Mouse (Mus musculus): ENCODE results near the gene Crip3. TPM values are rescaled to one million over a fixed set of nuclear protein-coding genes. Genes with fewer than 3 reads are reported as not detected.

Crip3 gene
- polyA plus RNA-seq, 1 experiment = not detected

DNA sequence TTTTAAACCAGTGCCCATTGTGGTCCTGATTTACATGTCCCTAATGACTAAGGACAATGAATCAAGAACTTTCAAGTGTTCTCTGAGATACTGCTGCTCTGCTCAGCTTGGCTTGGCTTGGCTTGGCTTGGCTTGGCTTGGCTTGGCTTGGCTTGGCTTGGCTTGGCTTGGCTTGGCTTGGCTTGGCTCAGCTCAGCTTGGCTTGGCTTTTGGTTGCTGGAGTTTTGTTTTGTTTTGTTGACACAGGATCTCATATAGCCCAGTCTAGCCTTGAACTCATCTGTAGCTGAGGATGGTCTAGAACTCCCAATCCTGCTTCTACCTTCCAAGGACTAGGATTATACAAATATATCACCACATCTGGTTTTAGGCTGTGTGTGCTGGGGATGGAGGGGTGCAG lies 2.2 kb upstream of the Crip3 start:
- Histone ChIP-seq H3K4me3 (ENCODE audit: insufficient read depth, low read length) (no peak overlapping the region), H3K27ac (ENCODE audit: insufficient read depth, low read length) (no peak overlapping the region), H3K4me1 (ENCODE audit: control insufficient read depth, insufficient read depth, low read length) (no peaks in the 10 kb centered on the region)
- TF ChIP-seq POLR2A (IDR thresholded peaks at IDR 0.05; ENCODE audit: low read depth, low read length) (no peak), CTCF (IDR thresholded peaks at IDR 0.05; ENCODE audit: borderline replicate concordance, insufficient read depth, low read length) (no peak)

DNA sequence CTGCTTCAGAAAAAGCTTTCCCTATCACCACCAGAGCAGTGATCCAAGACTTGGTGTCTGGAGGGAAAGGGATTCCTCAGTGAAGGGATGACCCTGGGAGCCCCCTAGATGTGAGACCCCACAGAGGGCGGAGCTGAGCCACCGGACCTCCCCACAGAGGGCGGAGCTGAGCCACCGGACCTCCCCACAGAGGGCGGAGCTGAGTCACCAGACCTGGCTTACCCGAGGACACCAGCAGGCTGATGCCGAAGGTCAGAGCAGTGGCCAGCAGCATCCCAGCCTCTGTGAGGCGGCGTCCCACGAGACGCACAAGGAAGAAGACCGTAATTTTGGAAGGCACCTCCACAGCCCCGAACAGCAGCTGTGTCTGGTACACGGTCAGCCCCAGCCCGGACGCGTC lies 4.9 kb downstream of the Crip3 start:
- H3K4me1 ChIP-seq (ENCODE audit: control insufficient read depth, insufficient read depth, low read length) = no peaks in the 10 kb centered on the region
- H3K4me3 ChIP-seq (ENCODE audit: insufficient read depth, low read length) = no peak overlapping the region
- no peak overlapping the region for H3K27ac ChIP-seq (ENCODE audit: insufficient read depth, low read length)
- TF ChIP-seq CTCF (IDR thresholded peaks at IDR 0.05; ENCODE audit: borderline replicate concordance, insufficient read depth, low read length) (no peak), POLR2A (IDR thresholded peaks at IDR 0.05; ENCODE audit: low read depth, low read length) (no peak)

DNA sequence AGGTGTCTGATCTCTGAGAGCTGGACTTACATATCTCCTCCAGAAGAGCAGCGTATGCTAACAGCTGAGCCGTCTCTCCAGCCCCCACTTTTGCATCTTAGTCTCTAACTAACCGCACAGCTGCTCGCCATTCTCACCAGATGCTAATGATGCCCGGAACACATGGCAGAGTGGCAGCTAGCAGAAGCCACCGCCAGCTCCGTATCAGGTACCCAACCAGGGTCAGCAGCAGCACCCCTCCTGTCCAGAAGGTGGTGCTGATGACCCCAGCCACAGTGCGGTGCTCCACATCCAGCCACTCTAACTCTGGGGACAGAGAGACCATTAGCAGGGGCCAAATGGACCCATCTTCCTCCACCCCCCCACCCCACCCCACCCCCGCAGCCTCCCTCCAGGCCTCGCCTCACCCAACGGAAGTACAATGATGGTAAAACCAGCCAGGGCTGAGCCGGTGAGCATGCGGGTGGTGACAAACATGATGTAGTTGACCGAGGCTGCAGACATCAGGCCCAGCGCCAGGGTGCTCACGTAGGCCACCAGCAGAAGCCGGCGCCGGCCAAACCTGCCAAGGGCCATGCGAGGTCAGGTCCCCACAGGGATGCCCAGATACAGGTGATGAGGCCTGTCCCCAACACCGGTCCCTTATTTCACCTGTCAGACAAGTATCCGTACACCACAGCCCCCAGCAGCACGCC lies 8.1 kb downstream of the Crip3 start:
- H3K27ac ChIP-seq (ENCODE audit: insufficient read depth, low read length) = no peak overlapping the region
- H3K4me3 ChIP-seq (ENCODE audit: insufficient read depth, low read length) = no peak overlapping the region
- no peaks in the 10 kb centered on the region for H3K4me1 ChIP-seq (ENCODE audit: control insufficient read depth, insufficient read depth, low read length)
- TF ChIP-seq CTCF (IDR thresholded peaks at IDR 0.05; ENCODE audit: borderline replicate concordance, insufficient read depth, low read length) (peak; percentile 63; the same call in 1 of the 2 replicates), POLR2A (IDR thresholded peaks at IDR 0.05; ENCODE audit: low read depth, low read length) (no peak)

DNA sequence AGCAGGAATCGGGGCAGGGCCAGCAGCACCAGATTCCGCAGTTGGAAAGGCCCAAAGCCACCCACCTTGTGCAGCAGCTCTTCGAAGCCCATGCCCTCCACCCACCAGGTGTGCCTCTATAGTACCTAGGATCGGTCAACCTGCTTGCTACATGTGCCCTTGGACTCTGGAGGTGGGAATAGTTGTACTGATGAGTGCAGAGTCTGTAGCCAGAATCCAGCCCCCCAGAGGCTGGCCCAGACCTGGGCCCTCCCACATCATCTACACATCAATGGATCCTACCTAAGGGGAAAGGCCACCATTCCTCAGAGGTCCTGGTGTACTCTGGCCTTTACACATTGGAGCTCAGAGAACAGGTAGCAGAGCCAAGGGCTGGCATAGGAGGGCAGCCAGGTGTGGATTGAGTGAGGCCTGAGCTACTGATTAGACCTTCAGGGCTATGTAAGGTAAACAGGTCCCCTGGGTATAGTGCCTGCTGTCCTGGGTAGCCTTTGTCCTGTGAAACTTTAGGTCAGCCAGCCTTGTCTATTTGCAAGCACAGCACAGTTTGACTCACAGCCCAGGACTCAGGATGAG lies 9.7 kb downstream of the Crip3 start, which contains the start of gene Slc22a7:
Slc22a7 (minus strand) TSS at position 160 of the 576 bp plus-strand sequence.
- Histone ChIP-seq H3K4me3 (ENCODE audit: insufficient read depth, low read length) (no peak within 1 kb of the TSS), H3K4me1 (ENCODE audit: control insufficient read depth, insufficient read depth, low read length) (no peaks in the 10 kb centered on the region), H3K27ac (ENCODE audit: insufficient read depth, low read length) (no peak within 1 kb of the TSS)
- no peak for TF ChIP-seq POLR2A (IDR thresholded peaks at IDR 0.05; ENCODE audit: low read depth, low read length)
- TF ChIP-seq CTCF (IDR thresholded peaks at IDR 0.05; ENCODE audit: borderline replicate concordance, insufficient read depth, low read length) = no peak

DNA sequence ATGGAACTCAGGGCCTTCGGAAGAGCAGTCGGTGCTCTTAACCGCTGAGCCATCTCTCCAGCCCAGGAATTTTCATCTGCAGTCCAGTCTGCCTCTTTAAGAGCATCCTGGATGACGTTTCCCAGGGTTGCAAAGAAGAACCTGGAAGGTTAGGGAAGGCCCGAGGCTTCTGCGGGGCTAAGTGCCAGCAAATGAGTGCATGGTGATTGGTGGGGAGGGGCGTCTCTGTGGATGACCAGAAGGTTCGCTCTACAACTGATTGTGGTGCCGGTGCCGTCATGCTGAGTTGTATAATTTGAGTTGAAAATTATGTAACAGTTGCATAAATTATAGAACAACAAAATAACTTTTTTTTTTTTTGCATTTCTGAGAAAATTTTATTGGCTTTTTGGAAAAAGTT lies 10.4 kb downstream of the Crip3 start:
- no peak overlapping the region for H3K27ac ChIP-seq (ENCODE audit: insufficient read depth, low read length)
- H3K4me3 ChIP-seq (ENCODE audit: insufficient read depth, low read length) = no peak overlapping the region
- TF ChIP-seq POLR2A (IDR thresholded peaks at IDR 0.05; ENCODE audit: low read depth, low read length) (no peak), CTCF (IDR thresholded peaks at IDR 0.05; ENCODE audit: borderline replicate concordance, insufficient read depth, low read length) (no peak)
- no peaks in the 10 kb centered on the region for H3K4me1 ChIP-seq (ENCODE audit: control insufficient read depth, insufficient read depth, low read length)

DNA sequence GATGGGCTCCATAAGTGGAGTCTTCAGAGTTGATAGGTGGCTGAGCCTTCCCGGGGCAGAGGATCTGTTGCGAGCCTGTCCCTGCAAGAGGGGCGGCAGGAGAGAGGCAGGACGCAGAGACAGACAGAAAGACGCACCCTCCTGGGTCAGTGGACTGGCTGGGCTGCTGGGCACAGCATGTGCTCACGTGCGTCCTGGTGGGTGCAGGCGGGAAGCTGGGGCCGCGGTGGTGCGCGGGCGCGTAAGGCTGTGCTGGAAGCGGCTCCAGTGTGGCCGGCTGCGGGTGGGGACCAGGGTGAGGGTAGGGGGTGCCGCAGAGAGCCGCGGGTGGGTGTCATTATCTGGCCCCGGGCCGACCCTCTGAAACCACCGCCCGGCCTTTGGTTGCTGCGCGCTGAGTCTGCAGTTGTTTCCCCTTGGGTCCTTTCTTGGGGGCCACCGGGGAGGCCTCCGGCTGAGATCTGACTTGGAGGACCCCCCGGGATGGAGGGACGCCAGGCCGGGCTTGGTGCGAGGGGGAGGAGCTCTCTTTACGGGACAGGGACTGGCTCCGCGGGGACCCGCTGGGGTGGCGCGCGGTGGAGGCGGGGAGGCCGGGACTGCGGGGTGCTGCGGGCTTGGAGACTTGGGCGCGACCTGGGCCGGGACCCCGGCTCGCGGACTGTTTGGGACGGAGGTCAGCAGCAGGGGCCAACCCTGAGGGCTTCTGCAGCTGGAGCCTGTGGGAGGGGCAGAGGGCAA lies 16.3 kb downstream of the Crip3 start:
- Histone ChIP-seq H3K27ac (ENCODE audit: insufficient read depth, low read length) (no peak overlapping the region), H3K4me1 (ENCODE audit: control insufficient read depth, insufficient read depth, low read length) (no peaks in the 10 kb centered on the region), H3K4me3 (ENCODE audit: insufficient read depth, low read length) (no peak overlapping the region)
- TF ChIP-seq CTCF (IDR thresholded peaks at IDR 0.05; ENCODE audit: borderline replicate concordance, insufficient read depth, low read length) = no peak
- no peak for TF ChIP-seq POLR2A (IDR thresholded peaks at IDR 0.05; ENCODE audit: low read depth, low read length)

DNA sequence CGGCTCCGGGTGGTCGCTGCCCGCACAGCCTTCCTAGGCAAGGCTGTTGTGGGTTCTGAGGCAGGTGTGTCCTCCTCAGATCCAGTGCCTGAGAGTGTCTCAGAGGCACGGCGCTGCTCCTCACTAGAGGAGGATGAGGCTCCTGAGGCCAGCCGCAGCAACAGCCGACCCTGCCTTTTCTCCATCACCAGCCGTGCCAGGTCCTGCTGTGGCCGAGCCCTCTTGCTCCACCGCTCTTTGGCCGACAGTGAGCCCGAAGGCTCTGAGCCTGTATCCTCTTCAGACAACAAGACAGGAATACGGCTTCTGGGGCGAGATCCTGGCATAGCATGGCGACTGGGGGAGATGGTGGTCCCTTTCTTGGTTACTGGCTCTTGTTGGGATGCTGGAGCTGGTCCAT lies 17.5 kb downstream of the Crip3 start:
- Histone ChIP-seq H3K4me1 (ENCODE audit: control insufficient read depth, insufficient read depth, low read length) (no peaks in the 10 kb centered on the region), H3K4me3 (ENCODE audit: insufficient read depth, low read length) (no peak overlapping the region), H3K27ac (ENCODE audit: insufficient read depth, low read length) (no peak overlapping the region)
- TF ChIP-seq POLR2A (IDR thresholded peaks at IDR 0.05; ENCODE audit: low read depth, low read length) (no peak), CTCF (IDR thresholded peaks at IDR 0.05; ENCODE audit: borderline replicate concordance, insufficient read depth, low read length) (no peak)

DNA sequence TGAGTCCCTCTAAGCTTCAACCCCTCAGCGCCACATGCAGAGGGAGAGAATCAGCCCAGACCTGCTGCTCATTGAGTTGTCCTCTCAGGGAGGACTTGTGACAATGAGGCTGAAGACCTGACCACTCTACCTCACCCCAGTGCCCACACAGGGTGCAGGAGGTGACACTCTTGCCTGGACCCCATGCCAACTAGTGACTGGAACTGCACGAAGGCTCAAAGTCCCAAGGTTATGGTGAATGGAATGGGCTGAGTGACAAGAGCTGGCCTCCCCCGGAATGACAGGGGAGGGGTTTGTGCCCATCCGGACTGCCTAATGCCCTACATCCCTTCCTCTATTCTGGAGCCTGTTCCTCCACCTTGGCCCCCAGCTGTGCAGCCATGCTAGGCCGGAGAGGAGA lies 24.0 kb downstream of the Crip3 start:
- 0 out of 2 replicates have a peak, but pooled peaks cover 3% of the 10 kb centered on the region for H3K4me1 ChIP-seq (ENCODE audit: control insufficient read depth, insufficient read depth, low read length)
- TF ChIP-seq CTCF (IDR thresholded peaks at IDR 0.05; ENCODE audit: borderline replicate concordance, insufficient read depth, low read length) (no peak), POLR2A (IDR thresholded peaks at IDR 0.05; ENCODE audit: low read depth, low read length) (no peak)
- H3K27ac ChIP-seq (ENCODE audit: insufficient read depth, low read length) = no peak overlapping the region
- no peak overlapping the region for H3K4me3 ChIP-seq (ENCODE audit: insufficient read depth, low read length)

DNA sequence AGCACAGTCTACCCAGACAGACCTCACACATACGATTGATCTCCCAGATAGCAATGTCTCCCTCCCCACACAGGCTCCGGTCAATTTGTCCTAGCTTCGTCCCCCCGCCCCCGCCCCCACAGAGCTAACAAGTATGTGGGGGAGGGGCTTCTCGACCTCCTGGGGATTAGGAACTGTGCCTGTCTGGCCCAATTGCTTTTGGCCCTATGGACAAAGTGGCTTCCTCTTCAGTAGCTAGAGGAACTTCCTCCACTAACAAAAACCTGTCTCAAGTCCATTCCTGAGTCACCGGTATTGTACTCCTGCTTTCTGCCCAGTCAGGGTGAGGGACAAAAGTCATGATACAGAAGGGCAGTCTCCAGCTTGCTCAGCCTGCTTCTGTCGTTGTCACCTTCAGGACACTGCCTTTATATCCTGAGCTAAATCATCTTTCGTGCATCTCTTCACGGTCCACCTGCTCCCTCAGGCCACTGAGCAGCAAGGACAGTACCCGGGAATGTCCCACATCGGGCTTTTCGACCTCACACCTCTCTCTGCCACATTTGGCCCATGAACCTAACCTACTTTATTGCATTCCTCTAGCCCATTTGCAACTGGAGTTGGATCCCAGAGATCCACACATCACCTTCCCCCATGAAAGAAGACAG lies 24.7 kb downstream of the Crip3 start:
- TF ChIP-seq POLR2A (IDR thresholded peaks at IDR 0.05; ENCODE audit: low read depth, low read length) (no peak), CTCF (IDR thresholded peaks at IDR 0.05; ENCODE audit: borderline replicate concordance, insufficient read depth, low read length) (no peak)
- H3K27ac ChIP-seq (ENCODE audit: insufficient read depth, low read length) = no peak overlapping the region
- H3K4me3 ChIP-seq (ENCODE audit: insufficient read depth, low read length) = no peak overlapping the region
- 0 out of 2 replicates have a peak, but pooled peaks cover 3% of the 10 kb centered on the region for H3K4me1 ChIP-seq (ENCODE audit: control insufficient read depth, insufficient read depth, low read length)
